Mouse (Mus musculus) spleen, adult 2 months (tissue): ENCODE results near the gene R3hdml.

Experiments used
- CTCF ChIP-seq: fragments of 200-500 bp; IDR thresholded peaks from 2 replicates; pipeline ENCODE4 v1.5.1; 2011; ENCODE audit warnings: mild to moderate bottlenecking, inconsistent platforms; ENCODE audit not compliant: insufficient read depth, insufficient read length, insufficient replicate concordance; ENCODE audit errors: extremely low read depth
- POLR2A ChIP-seq: fragments of 200-500 bp; IDR thresholded peaks from 2 replicates; pipeline ENCODE4 v1.6.1; 2011; ENCODE audit warnings: low read depth, low read length, inconsistent platforms

- TF ChIP-seq CTCF (no peak), POLR2A (no peak)
Measured at GRCm38 (mm10) chr2:163538410-163538809, 46.3 kb downstream of the R3hdml start.
